Mouse (Mus musculus) ES-E14 (cell line): Measurements from ENCODE around the gene Rbm28.

Source experiments
- ZC3H11A ChIP-seq: IDR thresholded peaks from 2 replicates; pipeline ENCODE4 v1.6.1; 2012; ENCODE audit warnings: low read depth, mild to moderate bottlenecking, inconsistent platforms, low read length, borderline replicate concordance
- ZNF384 ChIP-seq: IDR thresholded peaks from 2 replicates; pipeline ENCODE4 v1.6.1; 2012; ENCODE audit warnings: low read depth, low read length, inconsistent platforms

DNA sequence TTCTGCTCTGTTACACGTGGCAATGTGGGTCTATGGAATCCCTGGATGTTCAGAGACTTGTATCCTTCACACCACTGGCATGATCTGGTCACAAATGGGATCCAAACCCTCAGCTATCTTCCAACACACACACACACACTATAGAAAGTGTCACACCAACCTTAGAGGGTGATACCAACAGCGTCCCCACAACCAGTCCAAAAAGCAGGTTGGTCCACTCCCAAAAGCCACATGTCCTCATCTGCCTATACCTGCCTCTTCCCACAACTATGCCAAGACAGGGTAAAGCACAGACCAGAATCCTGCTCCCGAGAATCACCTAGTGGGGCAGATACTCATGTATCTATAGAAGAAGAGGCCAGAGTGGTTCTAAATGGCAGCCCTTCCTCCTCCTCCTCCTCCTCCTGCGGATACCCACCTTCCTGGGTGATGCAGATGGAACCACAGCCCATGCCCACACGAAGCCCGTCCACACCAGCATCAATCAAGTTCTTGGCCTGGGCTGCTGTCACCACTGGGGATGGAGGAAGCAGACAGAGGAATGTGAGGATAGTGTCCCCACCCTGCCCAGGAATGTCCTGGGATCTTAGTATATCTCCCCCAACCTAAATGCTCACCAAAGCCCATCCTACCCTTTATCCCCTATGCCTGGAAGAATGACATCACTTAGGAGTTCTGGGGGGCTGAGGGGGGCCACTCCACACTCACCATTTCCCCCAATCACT lies 39.2 kb upstream of the Rbm28 start:
- TF ChIP-seq ZC3H11A (no peak), ZNF384 (no peak)
